Mouse (Mus musculus): ENCODE data around the gene Ccdc74a. TPM values are rescaled to one million over a fixed set of nuclear protein-coding genes. Genes with fewer than 3 reads are reported as not detected.

The Ccdc74a gene
- polyA plus RNA-seq, 1 experiment from 2014 or later = 7.3 TPM

DNA sequence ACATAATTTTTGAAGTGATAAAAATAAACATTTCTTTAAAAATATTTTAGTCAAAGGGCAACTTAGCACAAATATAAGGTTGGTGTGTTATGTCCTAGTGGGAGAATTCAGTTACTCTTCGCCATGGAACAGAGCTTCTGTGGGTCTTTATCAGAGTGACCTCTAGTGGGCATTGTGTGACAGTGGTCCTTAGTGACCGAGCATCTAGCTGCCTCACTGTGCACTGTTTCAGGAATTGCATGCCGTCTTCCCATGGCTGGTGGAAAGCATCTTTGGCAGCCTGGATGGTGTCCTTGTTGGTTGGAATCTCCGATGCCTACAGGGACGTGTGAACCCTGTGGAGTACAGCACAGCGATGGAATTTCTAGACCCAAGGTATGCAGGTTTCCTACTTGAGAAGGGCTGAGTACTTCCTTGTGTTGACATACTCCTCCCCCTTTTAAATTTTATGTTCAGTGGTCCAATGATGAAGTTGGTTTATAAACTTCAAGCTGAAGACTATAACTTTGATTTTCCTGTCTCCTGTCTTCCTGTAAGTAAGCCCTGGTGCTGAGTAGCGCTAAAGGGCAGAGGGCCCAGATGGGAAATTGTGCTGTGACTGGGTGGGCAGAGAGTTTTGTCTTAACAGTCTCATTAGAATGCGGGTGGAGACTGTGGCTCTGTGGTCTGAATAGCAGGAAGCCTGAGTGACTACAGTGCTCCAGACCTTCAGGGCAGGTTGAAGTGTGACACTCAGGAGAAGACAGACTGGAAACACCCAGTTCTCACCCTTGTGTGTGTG is 20.6 kb upstream of the Ccdc74a start:
- Histone ChIP-seq H3K9ac (no peak overlapping the region), H3K4me1 (no peaks in the 10 kb centered on the region), H3K4me3 (no peak overlapping the region), H3K9me3 (no peaks in the 10 kb centered on the region), H3K27ac (no peak overlapping the region), H3K36me3 (peaks cover 70% of the 10 kb centered on the region), H3K27me3 (no peaks in the 10 kb centered on the region), H3K4me2 (replicated peaks) (no peak overlapping the region)
- 0 out of 2 replicates have a peak, but pooled peaks have one; percentile 47 for ATAC-seq (ENCODE audit: insufficient number of reproducible peaks, insufficient read depth, low FRiP score, low TSS enrichment)
- WGBS = 69% methylated on average over 8 of the region's 8 CpGs

DNA sequence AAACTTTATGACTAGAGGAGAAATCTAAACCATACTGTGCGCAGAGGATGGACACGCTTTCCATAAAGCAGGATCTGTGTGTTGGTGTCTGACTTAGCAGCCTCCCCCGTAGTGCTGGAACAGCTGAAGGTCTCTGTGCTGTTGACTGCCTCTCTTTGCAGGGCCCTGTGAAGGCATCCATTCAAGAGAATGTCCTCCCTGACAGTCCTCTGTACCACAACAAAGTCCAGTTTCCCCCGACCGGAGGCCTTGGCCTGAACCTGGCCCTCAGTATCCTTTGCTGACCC is 20.1 kb upstream of the Ccdc74a start:
- Histone ChIP-seq H3K9ac (no peak overlapping the region), H3K27ac (no peak overlapping the region), H3K4me3 (no peak overlapping the region), H3K4me1 (no peaks in the 10 kb centered on the region), H3K4me2 (replicated peaks) (no peak overlapping the region), H3K9me3 (no peaks in the 10 kb centered on the region), H3K27me3 (no peaks in the 10 kb centered on the region), H3K36me3 (peaks cover 74% of the 10 kb centered on the region)
- WGBS = 92% methylated on average over 5 of the region's 5 CpGs
- no peak for ATAC-seq (ENCODE audit: insufficient number of reproducible peaks, insufficient read depth, low FRiP score, low TSS enrichment)

DNA sequence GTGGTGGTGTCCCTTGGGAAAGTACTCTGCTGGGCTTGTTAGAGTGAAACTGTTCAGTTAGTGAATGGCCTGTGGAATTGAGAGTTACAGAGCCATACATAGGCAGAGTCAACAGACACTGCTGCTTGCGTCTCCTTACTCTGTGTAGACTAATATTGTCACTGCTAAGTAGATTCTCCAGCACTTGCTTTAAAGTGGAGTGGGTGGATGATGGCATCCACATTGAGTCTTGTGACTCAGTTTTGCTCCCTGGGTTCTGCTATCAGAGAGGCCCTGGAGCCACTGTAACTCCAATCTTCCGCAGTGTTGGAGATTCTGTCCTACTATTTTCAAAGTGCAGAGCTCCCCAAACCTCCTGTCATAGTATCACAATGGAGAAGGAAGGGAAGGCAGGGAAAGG is 13.7 kb upstream of the Ccdc74a start:
- no peak for ATAC-seq (ENCODE audit: insufficient number of reproducible peaks, insufficient read depth, low FRiP score, low TSS enrichment)
- Histone ChIP-seq H3K27ac (no peak overlapping the region), H3K4me1 (no peaks in the 10 kb centered on the region), H3K9ac (no peak overlapping the region), H3K4me2 (replicated peaks) (no peak overlapping the region), H3K27me3 (no peaks in the 10 kb centered on the region), H3K9me3 (no peaks in the 10 kb centered on the region), H3K36me3 (peaks cover 66% of the 10 kb centered on the region), H3K4me3 (no peak overlapping the region)
- 98% methylated on average over 2 of the region's 2 CpGs for WGBS

DNA sequence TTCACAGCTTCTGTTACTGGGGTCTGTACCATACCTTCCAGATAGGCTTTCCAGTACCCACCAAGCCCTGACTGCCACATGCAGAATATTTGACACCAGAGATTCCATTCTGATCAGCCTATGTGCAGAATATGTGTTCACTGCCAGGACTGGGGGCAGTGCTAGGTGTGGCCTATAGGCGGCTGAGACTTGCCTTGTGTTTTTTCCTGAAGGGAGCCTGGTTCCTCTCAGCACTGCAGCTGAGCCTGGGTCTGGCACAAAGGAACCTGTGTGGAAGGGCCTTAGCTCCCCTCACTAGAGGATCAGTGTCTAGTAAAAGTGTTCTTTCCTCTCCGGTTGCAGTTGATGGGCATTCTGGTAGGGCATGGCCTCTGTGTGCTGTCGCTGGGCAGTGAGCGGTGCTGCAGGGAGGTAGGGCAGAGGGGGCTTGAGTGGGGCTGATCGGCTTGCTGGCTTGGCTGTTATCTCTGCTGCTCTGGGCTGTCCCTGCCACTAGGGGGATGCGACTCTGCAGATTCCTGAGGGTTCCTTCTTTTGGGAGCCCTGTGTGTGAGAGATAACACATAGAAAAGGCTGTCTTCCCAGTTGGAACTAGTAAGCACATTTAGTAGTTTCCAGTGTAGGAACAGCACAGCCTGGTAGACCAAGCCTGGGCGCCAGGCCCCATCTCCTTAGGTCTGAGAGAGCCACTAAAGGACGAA is 12.6 kb upstream of the Ccdc74a start:
- Histone ChIP-seq H3K36me3 (peaks cover 70% of the 10 kb centered on the region), H3K9ac (no peak overlapping the region), H3K9me3 (no peaks in the 10 kb centered on the region), H3K4me1 (no peaks in the 10 kb centered on the region), H3K4me3 (no peak overlapping the region), H3K4me2 (replicated peaks) (no peak overlapping the region), H3K27me3 (no peaks in the 10 kb centered on the region), H3K27ac (no peak overlapping the region)
- 73% methylated on average over 8 of the region's 8 CpGs for WGBS
- ATAC-seq (ENCODE audit: insufficient number of reproducible peaks, insufficient read depth, low FRiP score, low TSS enrichment) = no peak

DNA sequence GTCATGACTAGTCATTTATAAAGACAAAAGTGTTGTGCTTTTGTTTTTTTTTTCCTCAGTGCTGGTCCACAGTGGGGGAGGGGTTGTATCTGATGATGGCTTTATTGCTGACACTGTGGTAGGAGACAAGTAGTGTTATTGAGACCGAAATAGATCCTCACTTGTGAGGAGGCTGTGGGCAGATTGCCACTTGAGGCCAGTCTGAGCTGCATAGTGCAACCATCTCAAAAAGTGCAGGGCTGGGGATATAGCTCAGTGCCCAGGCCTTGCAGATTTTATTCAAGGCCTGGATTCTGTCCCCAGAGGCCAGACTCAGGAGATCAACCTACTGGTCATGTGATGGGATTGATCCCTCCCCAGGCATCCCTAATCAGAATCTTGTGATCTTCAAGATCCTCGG is 9.4 kb upstream of the Ccdc74a start:
- Histone ChIP-seq H3K4me2 (replicated peaks) (no peak overlapping the region), H3K4me3 (no peak overlapping the region), H3K27me3 (no peaks in the 10 kb centered on the region), H3K27ac (no peak overlapping the region), H3K9ac (no peak overlapping the region), H3K36me3 (peaks cover 73% of the 10 kb centered on the region), H3K4me1 (no peaks in the 10 kb centered on the region), H3K9me3 (no peaks in the 10 kb centered on the region)
- ATAC-seq (ENCODE audit: insufficient number of reproducible peaks, insufficient read depth, low FRiP score, low TSS enrichment) = no peak
- WGBS = 93% methylated on average over 2 of the region's 2 CpGs

DNA sequence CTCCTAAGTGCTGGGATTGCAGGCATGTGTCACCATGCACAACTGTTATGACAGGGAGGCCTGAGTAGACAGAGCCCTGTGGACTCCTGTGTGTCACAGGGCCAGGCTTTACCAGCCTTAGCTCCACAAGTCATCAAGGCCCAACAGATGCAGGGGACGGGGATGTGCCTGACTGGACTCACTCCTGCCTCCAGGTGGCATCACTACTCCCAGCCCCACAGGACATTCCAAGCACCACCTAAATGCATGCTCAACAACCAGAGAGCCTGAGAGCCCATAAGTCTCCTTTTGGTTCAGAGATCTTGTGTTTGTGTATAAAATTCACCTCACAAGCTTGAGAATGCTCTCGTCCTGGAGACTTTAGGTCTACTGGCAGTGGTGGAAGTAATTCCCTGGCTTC is 8.7 kb upstream of the Ccdc74a start:
- 71% methylated on average over 2 of the region's 2 CpGs for WGBS

DNA sequence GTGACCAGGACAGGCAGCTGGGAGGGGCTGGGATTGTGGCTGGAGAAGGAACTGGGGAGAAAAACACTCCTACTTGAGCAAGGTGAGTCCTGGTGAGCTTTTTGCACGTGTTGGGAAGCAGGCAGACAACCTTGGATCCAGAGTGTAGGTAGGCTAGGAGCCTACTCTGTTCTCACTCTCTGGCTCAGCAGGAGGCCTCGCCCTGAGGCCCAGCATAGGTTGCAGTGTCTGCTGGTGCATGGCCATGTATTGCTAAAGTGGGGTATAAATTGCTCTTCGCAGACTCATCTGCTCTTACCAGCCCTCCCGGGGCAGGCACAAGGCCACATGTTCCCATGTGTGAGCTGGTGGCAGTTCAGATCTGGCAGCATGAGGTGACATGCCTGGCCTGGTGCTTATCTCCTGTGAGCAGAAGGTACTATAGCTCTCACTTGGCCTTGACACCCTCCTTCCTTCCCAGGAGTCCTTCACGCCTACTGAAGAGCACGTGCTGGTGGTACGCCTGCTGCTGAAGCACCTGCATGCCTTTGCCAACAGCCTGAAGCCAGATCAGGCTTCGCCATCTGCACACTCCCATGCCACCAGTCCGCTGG is 8.1 kb upstream of the Ccdc74a start:
- ATAC-seq (ENCODE audit: insufficient number of reproducible peaks, insufficient read depth, low FRiP score, low TSS enrichment) = no peak
- Histone ChIP-seq H3K4me3 (no peak overlapping the region), H3K9me3 (no peaks in the 10 kb centered on the region), H3K27me3 (no peaks in the 10 kb centered on the region), H3K9ac (no peak overlapping the region), H3K27ac (no peak overlapping the region), H3K36me3 (peaks cover 73% of the 10 kb centered on the region), H3K4me2 (replicated peaks) (no peak overlapping the region), H3K4me1 (no peaks in the 10 kb centered on the region)
- WGBS = 92% methylated on average over 9 of the region's 9 CpGs

More for the DNA sequence above, 8.7 kb upstream of the Ccdc74a start:
- Histone ChIP-seq H3K36me3 (peaks cover 73% of the 10 kb centered on the region), H3K9me3 (no peaks in the 10 kb centered on the region), H3K4me3 (no peak overlapping the region), H3K4me2 (replicated peaks) (no peak overlapping the region), H3K27me3 (no peaks in the 10 kb centered on the region), H3K27ac (no peak overlapping the region), H3K9ac (no peak overlapping the region), H3K4me1 (no peaks in the 10 kb centered on the region)
- ATAC-seq (ENCODE audit: insufficient number of reproducible peaks, insufficient read depth, low FRiP score, low TSS enrichment) = no peak

DNA sequence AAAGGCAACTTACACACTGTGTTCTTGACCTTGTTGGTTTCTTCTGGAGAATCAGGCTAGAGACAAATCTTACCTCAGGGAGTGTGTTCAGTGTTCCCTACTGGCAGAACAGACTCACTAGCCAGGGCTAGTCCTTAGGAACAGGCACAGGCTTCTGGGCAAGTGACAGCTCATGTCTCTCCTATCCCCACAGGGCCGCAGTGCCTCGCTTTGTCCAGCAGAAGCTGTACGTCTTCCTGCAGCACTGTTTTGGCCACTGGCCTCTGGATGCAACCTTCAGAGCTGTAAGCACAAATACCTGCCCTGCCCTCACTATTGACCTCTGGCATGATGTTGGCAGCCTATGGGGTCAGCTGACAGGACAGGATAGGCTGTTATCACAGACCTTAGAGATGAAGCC is 7.2 kb upstream of the Ccdc74a start:
- no peak overlapping the region for H3K27ac ChIP-seq
- peaks cover 66% of the 10 kb centered on the region for H3K36me3 ChIP-seq
- H3K9ac ChIP-seq = no peak overlapping the region
- H3K4me1 ChIP-seq = no peaks in the 10 kb centered on the region
- no peak for ATAC-seq (ENCODE audit: insufficient number of reproducible peaks, insufficient read depth, low FRiP score, low TSS enrichment)
- no peak overlapping the region for H3K4me2 ChIP-seq (replicated peaks)
- no peak overlapping the region for H3K4me3 ChIP-seq
- WGBS = 92% methylated on average over 3 of the region's 3 CpGs
- no peaks in the 10 kb centered on the region for H3K9me3 ChIP-seq
- no peaks in the 10 kb centered on the region for H3K27me3 ChIP-seq

DNA sequence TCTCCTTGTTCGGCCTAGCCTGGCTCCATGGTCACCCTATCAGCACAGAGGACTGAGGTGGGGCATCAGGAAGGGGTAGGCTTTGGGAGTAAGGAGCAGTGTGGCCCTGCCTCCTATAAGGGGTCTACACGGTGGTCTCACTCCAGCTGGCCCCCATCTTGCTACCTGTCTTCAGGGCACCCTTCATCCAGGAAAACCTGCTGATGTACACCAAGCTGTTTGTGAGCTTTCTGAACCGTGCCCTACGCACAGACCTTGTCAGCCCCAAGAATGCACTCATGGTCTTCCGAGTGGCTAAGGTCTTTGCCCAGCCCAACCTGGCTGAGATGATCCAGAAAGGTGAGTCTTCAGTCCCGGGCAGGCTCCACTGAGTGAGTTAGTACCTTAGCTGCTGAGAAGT is 6.3 kb upstream of the Ccdc74a start:
- ATAC-seq (ENCODE audit: insufficient number of reproducible peaks, insufficient read depth, low FRiP score, low TSS enrichment) = no peak
- H3K4me3 ChIP-seq = no peak overlapping the region
- H3K27me3 ChIP-seq = no peaks in the 10 kb centered on the region
- H3K9me3 ChIP-seq = no peaks in the 10 kb centered on the region
- H3K9ac ChIP-seq = no peak overlapping the region
- H3K36me3 ChIP-seq = peaks cover 66% of the 10 kb centered on the region
- H3K27ac ChIP-seq = no peak overlapping the region
- no peaks in the 10 kb centered on the region for H3K4me1 ChIP-seq
- no peak overlapping the region for H3K4me2 ChIP-seq (replicated peaks)
- WGBS = 95% methylated on average over 6 of the region's 6 CpGs

DNA sequence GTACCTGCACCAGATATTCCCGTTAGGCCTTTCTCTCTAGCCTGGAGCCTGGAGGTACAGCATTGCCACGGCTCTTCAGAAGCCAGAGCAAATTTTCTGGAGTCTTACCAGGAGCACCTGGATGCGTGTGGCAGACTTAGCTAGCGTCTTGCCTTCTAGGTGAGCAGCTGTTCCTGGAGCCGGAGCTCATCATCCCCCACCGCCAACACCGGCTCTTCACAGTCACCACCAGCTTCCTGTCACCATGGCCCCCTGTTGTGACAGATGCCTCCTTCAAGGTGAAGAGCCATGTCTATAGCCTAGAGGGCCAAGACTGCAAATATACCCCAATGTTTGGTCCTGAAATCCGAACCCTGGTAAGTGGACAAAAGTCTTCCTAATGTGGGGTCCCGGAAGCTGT is 5.6 kb upstream of the Ccdc74a start:
- no peaks in the 10 kb centered on the region for H3K27me3 ChIP-seq
- no peak overlapping the region for H3K4me2 ChIP-seq (replicated peaks)
- ATAC-seq (ENCODE audit: insufficient number of reproducible peaks, insufficient read depth, low FRiP score, low TSS enrichment) = no peak
- peaks cover 66% of the 10 kb centered on the region for H3K36me3 ChIP-seq
- H3K27ac ChIP-seq = no peak overlapping the region
- no peaks in the 10 kb centered on the region for H3K4me1 ChIP-seq
- no peak overlapping the region for H3K9ac ChIP-seq
- WGBS = 91% methylated on average over 9 of the region's 9 CpGs
- H3K9me3 ChIP-seq = no peaks in the 10 kb centered on the region
- no peak overlapping the region for H3K4me3 ChIP-seq

DNA sequence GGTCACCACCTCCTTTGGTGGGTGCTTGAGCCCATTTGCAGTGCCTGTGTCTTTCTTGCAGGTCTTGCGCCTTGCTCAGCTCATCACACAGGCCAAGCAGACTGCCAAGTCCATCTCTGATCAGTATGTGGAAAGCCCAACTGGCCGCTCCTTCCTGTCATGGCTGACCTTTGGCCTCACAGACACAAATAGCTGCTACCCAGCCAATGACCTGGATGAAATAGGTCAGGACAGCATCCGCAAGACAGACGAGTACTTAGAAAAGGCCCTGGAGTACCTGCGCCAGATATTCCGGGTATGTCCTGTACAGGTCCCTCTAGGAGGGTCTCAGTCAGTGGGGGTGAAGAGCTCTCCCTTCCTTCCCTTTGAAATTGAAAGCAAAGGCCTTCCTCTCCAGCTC is 5.0 kb upstream of the Ccdc74a start:
- Histone ChIP-seq H3K4me2 (replicated peaks) (no peak overlapping the region), H3K9ac (no peak overlapping the region), H3K36me3 (peaks cover 61% of the 10 kb centered on the region), H3K9me3 (no peaks in the 10 kb centered on the region), H3K4me1 (no peaks in the 10 kb centered on the region), H3K27me3 (no peaks in the 10 kb centered on the region), H3K27ac (no peak overlapping the region), H3K4me3 (no peak overlapping the region)
- ATAC-seq (ENCODE audit: insufficient number of reproducible peaks, insufficient read depth, low FRiP score, low TSS enrichment) = no peak
- 80% methylated on average over 6 of the region's 6 CpGs for WGBS

DNA sequence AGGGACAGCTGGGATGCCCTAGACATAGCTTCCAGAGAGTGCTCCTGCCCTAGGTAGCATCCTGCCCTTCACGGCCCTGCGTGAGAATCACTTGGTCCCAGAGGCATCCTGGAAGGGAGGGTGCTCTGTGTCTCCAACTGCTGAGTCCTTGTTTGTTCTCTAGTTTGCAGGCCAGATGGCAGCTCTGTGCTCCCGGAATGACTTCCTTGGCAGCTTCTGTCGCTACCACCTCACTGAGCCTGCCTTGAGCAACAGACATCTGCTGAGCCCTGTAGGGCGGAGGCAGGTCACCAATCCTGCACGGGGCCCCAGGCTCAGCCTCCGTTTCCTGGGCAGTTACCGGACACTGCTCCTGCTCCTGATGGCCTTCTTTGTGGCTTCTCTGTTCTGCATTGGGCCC is 4.0 kb upstream of the Ccdc74a start:
- no peak overlapping the region for H3K4me2 ChIP-seq (replicated peaks)
- WGBS = 91% methylated on average over 8 of the region's 8 CpGs

More for the DNA sequence above, 4.0 kb upstream of the Ccdc74a start:
- peaks cover 6% of the 10 kb centered on the region for H3K4me1 ChIP-seq
- no peak overlapping the region for H3K27ac ChIP-seq
- no peaks in the 10 kb centered on the region for H3K9me3 ChIP-seq
- H3K36me3 ChIP-seq = peaks cover 58% of the 10 kb centered on the region
- H3K4me3 ChIP-seq = no peak overlapping the region
- no peaks in the 10 kb centered on the region for H3K27me3 ChIP-seq
- no peak overlapping the region for H3K9ac ChIP-seq
- ATAC-seq (ENCODE audit: insufficient number of reproducible peaks, insufficient read depth, low FRiP score, low TSS enrichment) = no peak

Data from embryonic facial prominence, embryonic 12.5 days (tissue).